Mouse (Mus musculus) stomach, embryonic 15.5 days (tissue): ENCODE results near the gene Setd1b. TPM values are rescaled to one million over a fixed set of nuclear protein-coding genes. Genes with fewer than 3 reads are reported as not detected.

Source experiments
- ATAC-seq: fragments of 200-750 bp; cut with Nextera tagmentation; 2 replicates; pipeline ENCODE4 v1.8.0; 2017; ENCODE audit warnings: low read depth, moderate number of reproducible peaks, moderate TSS enrichment; ENCODE audit not compliant: insufficient read depth, low FRiP score
- H3K27ac ChIP-seq: fragments of 300-500 bp; sonication (generic); 2 replicates; pipeline ENCODE4 v1.5.1; 2015; ENCODE audit warnings: mild to moderate bottlenecking, inconsistent platforms
- H3K27me3 ChIP-seq: fragments of 300-500 bp; sonication (generic); replicated peaks from 2 replicates; pipeline ENCODE4 v1.6.1; 2015; ENCODE audit warnings: inconsistent platforms
- H3K36me3 ChIP-seq: fragments of 300-500 bp; sonication (generic); 2 replicates; pipeline ENCODE4 v1.6.1; 2015; ENCODE audit warnings: inconsistent platforms
- H3K4me1 ChIP-seq: fragments of 300-500 bp; sonication (generic); 2 replicates; pipeline ENCODE4 v1.6.1; 2015; ENCODE audit warnings: inconsistent platforms
- H3K4me2 ChIP-seq: fragments of 300-500 bp; sonication (generic); 2 replicates; pipeline ENCODE4 v1.6.1; 2015; ENCODE audit warnings: mild to moderate bottlenecking, inconsistent platforms
- H3K4me3 ChIP-seq: fragments of 300-500 bp; sonication (generic); replicated peaks from 2 replicates; pipeline ENCODE4 v1.5.1; 2015; ENCODE audit warnings: inconsistent platforms
- H3K9ac ChIP-seq: fragments of 300-500 bp; sonication (generic); 2 replicates; pipeline ENCODE4 v1.6.1; 2015; ENCODE audit warnings: inconsistent platforms
- H3K9me3 ChIP-seq: fragments of 300-500 bp; sonication (generic); 2 replicates; pipeline ENCODE4 v1.6.1; 2016; ENCODE audit warnings: inconsistent platforms
- WGBS: fragments of 180-500 bp; shearing (Covaris S2); methylation state at CpG from one replicate; pipeline ENCODE4 v1.1.7; 2015; 5-methylcytosine and 5-hydroxymethylcytosine counted together
- polyA plus RNA-seq: library from polyadenylated mRNA; unstranded; fragments of >200 nt; fragmentation: Nextera tagmentation; extraction: Ambion mirVana; gene quantifications from 2 replicates; pipeline ENCODE4 v1.2.1, GENCODE M21; 2015

Gene Setd1b
- polyA plus RNA-seq, 1 experiment from 2014 or later, result 9.4 TPM

GRCm38 (mm10) chr5:123114924-123115323, 27.1 kb upstream of the Setd1b start:
- no peaks in the 10 kb centered on the region for H3K9me3 ChIP-seq
- no peak overlapping the region for H3K4me2 ChIP-seq
- H3K36me3 ChIP-seq, result no peaks in the 10 kb centered on the region; the same call in 1 of the 2 replicates
- no peak overlapping the region for H3K4me3 ChIP-seq
- no peak for ATAC-seq
- H3K27me3 ChIP-seq, result no peaks in the 10 kb centered on the region
- no peak overlapping the region for H3K27ac ChIP-seq
- 0 out of 2 replicates have a peak, but pooled peaks cover 3% of the 10 kb centered on the region for H3K4me1 ChIP-seq
- H3K9ac ChIP-seq, result no peak overlapping the region
- WGBS, result 32% methylated on average over 7 of the region's 7 CpGs

GRCm38 (mm10) chr5:123116080-123116479, 25.9 kb upstream of the Setd1b start:
- no peak overlapping the region for H3K4me3 ChIP-seq
- H3K9me3 ChIP-seq, result no peaks in the 10 kb centered on the region
- 0 out of 2 replicates have a peak, but pooled peaks cover 3% of the 10 kb centered on the region for H3K4me1 ChIP-seq
- no peaks in the 10 kb centered on the region for H3K27me3 ChIP-seq
- no peaks in the 10 kb centered on the region; the same call in 1 of the 2 replicates for H3K36me3 ChIP-seq
- no peak overlapping the region for H3K4me2 ChIP-seq
- no peak overlapping the region for H3K27ac ChIP-seq
- ATAC-seq, result no peak
- 58% methylated on average over 8 of the region's 8 CpGs for WGBS
- H3K9ac ChIP-seq, result no peak overlapping the region

GRCm38 (mm10) chr5:123117257-123117656, 24.7 kb upstream of the Setd1b start:
- Histone ChIP-seq H3K4me1 (0 out of 2 replicates have a peak, but pooled peaks cover 3% of the 10 kb centered on the region), H3K9me3 (no peaks in the 10 kb centered on the region), H3K9ac (no peak overlapping the region), H3K27me3 (no peaks in the 10 kb centered on the region), H3K27ac (no peak overlapping the region), H3K4me2 (no peak overlapping the region), H3K4me3 (no peak overlapping the region), H3K36me3 (no peaks in the 10 kb centered on the region; the same call in 1 of the 2 replicates)
- WGBS, result 11% methylated on average over 10 of the region's 10 CpGs
- ATAC-seq, result peak; percentile 54; the same call in 1 of the 2 replicates

- no peaks in the 10 kb centered on the region for H3K9me3 ChIP-seq
- WGBS, result 71% methylated on average over 8 of the region's 8 CpGs
- no peaks in the 10 kb centered on the region for H3K27me3 ChIP-seq
- no peak overlapping the region for H3K9ac ChIP-seq
- no peak overlapping the region for H3K27ac ChIP-seq
- 0 out of 2 replicates have a peak, but pooled peaks cover 3% of the 10 kb centered on the region for H3K4me1 ChIP-seq
- H3K36me3 ChIP-seq, result no peaks in the 10 kb centered on the region; the same call in 1 of the 2 replicates
- H3K4me2 ChIP-seq, result no peak overlapping the region
- H3K4me3 ChIP-seq, result no peak overlapping the region
- 0 out of 2 replicates have a peak, but pooled peaks have one; percentile 2 for ATAC-seq
Measured at GRCm38 (mm10) chr5:123117773-123118172, 24.2 kb upstream of the Setd1b start.

- ATAC-seq, result no peak
- 69% methylated on average over 10 of the region's 10 CpGs for WGBS
- Histone ChIP-seq H3K9ac (no peak overlapping the region), H3K9me3 (no peaks in the 10 kb centered on the region), H3K27ac (no peak overlapping the region), H3K36me3 (no peaks in the 10 kb centered on the region; the same call in 1 of the 2 replicates), H3K4me3 (no peak overlapping the region), H3K4me1 (0 out of 2 replicates have a peak, but pooled peaks cover 3% of the 10 kb centered on the region), H3K27me3 (no peaks in the 10 kb centered on the region), H3K4me2 (no peak overlapping the region)
Measured at GRCm38 (mm10) chr5:123118826-123119225, 23.2 kb upstream of the Setd1b start.

- no peaks in the 10 kb centered on the region for H3K27me3 ChIP-seq
- no peak for ATAC-seq
- no peak overlapping the region for H3K4me3 ChIP-seq
Measured at GRCm38 (mm10) chr5:123120624-123121215, 21.3 kb upstream of the Setd1b start.

GRCm38 (mm10) chr5:123122181-123122580, 19.8 kb upstream of the Setd1b start:
- Histone ChIP-seq H3K9ac (no peak overlapping the region), H3K4me3 (no peak overlapping the region), H3K27ac (no peak overlapping the region), H3K4me2 (no peak overlapping the region), H3K27me3 (no peaks in the 10 kb centered on the region), H3K9me3 (no peaks in the 10 kb centered on the region), H3K36me3 (no peaks in the 10 kb centered on the region), H3K4me1 (0 out of 2 replicates have a peak, but pooled peaks cover 3% of the 10 kb centered on the region)
- no peak for ATAC-seq
- 86% methylated on average over 4 of the region's 4 CpGs for WGBS

More at GRCm38 (mm10) chr5:123120624-123121215, 21.3 kb upstream of the Setd1b start:
- Histone ChIP-seq H3K4me1 (0 out of 2 replicates have a peak, but pooled peaks cover 3% of the 10 kb centered on the region), H3K27ac (no peak overlapping the region), H3K4me2 (no peak overlapping the region), H3K9ac (no peak overlapping the region), H3K36me3 (no peaks in the 10 kb centered on the region; the same call in 1 of the 2 replicates), H3K9me3 (no peaks in the 10 kb centered on the region)
- 79% methylated on average over 7 of the region's 7 CpGs for WGBS

GRCm38 (mm10) chr5:123125105-123125504, 16.9 kb upstream of the Setd1b start:
- Histone ChIP-seq H3K4me2 (no peak overlapping the region), H3K4me1 (no peaks in the 10 kb centered on the region), H3K4me3 (no peak overlapping the region), H3K36me3 (no peaks in the 10 kb centered on the region), H3K27me3 (no peaks in the 10 kb centered on the region), H3K9ac (no peak overlapping the region), H3K27ac (no peak overlapping the region), H3K9me3 (no peaks in the 10 kb centered on the region)
- WGBS, result 78% methylated on average over 6 of the region's 6 CpGs
- ATAC-seq, result no peak

- no peaks in the 10 kb centered on the region for H3K9me3 ChIP-seq
- H3K27ac ChIP-seq, result 0 out of 2 replicates have a peak overlapping the region, but pooled peaks have one; percentile 26
- H3K27me3 ChIP-seq, result no peaks in the 10 kb centered on the region
- no peak overlapping the region for H3K4me2 ChIP-seq
- H3K36me3 ChIP-seq, result no peaks in the 10 kb centered on the region
- no peak overlapping the region for H3K4me3 ChIP-seq
- H3K9ac ChIP-seq, result no peak overlapping the region
- WGBS, result 68% methylated on average over 18 of the region's 18 CpGs
- ATAC-seq, result no peak
- no peaks in the 10 kb centered on the region for H3K4me1 ChIP-seq
Measured at GRCm38 (mm10) chr5:123125638-123126406, 16.2 kb upstream of the Setd1b start.

GRCm38 (mm10) chr5:123127031-123127430, 15.0 kb upstream of the Setd1b start:
- Histone ChIP-seq H3K4me3 (no peak overlapping the region), H3K9me3 (no peaks in the 10 kb centered on the region), H3K27ac (no peak overlapping the region), H3K36me3 (no peaks in the 10 kb centered on the region), H3K4me1 (peaks cover 10% of the 10 kb centered on the region), H3K27me3 (no peaks in the 10 kb centered on the region), H3K9ac (no peak overlapping the region), H3K4me2 (no peak overlapping the region)
- no peak for ATAC-seq
- 73% methylated on average over 6 of the region's 6 CpGs for WGBS

- no peak overlapping the region for H3K4me3 ChIP-seq
- H3K4me2 ChIP-seq, result no peak overlapping the region
- no peak for ATAC-seq
- no peaks in the 10 kb centered on the region for H3K9me3 ChIP-seq
- H3K9ac ChIP-seq, result no peak overlapping the region
- no peaks in the 10 kb centered on the region for H3K36me3 ChIP-seq
- WGBS, result 54% methylated on average over 10 of the region's 10 CpGs
- H3K27ac ChIP-seq, result peak overlapping the region; percentile 48; the same call in 1 of the 2 replicates
- H3K27me3 ChIP-seq, result no peaks in the 10 kb centered on the region
- H3K4me1 ChIP-seq, result peaks cover 23% of the 10 kb centered on the region
Measured at GRCm38 (mm10) chr5:123128426-123129169, 13.4 kb upstream of the Setd1b start.
